Mouse (Mus musculus) kidney, adult 9 months (tissue): Measurements from ENCODE around the gene Gab2.
"Not testable (repeated sequence)": the region's sequence is repeated elsewhere in the genome, so short reads cannot be mapped to it uniquely, and the experiment has no call there.

ENCODE experiments used
- DNase-seq: peaks from one replicate; pipeline ENCODE4 v3.0.0; 2022

Gab2 gene

DNA sequence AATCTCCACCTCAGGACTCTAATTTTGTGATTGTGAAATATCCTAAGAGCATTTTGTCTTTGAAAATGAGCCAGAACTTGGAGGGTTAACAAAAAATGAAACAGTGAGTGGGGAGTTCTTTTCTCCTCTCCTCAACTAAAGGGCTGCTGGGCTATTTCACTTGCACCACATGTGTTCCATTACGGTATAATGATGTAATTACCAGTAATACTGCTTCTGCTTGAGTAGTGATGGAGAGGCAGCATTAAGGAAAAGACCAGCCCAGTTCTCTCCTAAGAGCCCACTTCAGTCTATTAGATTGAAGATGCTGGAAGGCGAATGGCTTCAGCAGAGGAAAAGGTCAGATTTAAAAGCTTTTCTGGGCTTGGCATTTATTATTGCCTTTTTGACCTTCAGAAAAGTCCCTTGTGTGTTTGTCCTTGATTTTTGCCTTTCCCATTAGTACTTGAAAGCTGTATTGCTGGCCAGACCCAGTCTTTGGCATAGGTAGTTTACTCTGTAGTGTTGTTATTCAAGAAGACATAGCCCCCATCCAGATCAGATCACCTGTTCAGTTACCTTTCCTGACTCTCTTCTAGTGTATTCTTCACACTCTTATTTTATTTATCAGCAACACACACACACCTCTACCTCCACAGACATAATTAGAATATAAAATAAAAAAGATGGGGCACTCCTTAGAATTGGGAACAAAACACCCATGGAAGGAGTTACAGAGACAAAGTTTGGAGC is 69.9 kb downstream of the Gab2 start:
- no peak for DNase-seq

DNA sequence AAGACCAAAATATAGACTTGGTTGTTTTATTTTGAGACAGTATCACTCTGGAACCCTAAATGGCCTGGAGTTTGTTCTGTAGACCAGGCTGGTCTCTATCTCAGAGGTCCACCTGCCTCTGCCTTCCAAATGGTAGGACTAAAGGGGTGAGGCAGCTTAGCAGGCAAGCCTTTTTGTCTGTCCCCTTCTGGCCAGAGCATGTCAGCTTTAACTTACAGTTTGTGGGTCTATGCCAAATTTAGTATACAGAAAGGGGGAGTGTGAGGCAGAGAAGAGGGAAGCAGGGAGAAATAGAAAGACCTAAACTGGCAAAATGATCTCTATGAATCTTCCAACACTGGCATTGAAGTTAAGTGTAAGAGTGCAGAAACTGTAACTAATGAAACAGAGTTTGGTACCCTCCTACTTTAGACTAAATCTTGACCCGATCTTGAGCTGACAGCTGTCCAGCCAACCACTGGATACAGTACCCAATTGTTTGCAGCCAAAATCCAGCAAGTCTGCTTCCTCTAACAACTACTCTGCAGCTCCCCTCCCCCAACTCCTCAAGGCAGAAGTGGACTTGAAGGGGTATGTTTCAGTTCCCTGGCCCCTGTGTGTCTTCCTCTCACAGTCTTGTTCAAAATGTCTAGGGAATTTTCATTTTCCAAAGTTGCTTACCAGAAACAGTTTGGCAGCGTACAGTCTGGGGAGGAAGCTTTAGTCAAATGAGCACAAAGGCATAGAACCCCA is 73.5 kb downstream of the Gab2 start:
- peak; percentile 20 for DNase-seq

DNA sequence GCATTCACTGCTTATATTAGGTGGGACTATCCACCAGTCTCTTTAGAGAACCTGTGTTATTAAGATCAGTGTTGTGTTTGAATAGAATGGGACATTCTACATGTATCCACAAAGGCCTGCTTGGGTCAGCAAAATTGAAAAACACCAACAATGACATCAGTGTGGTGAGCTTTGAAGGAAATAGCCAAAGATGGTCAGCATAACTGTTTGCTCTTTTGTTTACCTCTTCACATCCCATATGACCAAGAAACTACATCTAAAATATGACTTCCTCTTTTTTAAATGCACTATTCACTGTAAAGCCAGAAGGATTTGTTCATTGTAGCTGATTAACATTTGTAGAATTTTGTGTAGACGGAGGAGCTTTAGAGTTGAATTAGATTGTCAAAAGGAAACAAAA is 82.9 kb downstream of the Gab2 start:
- DNase-seq: no peak

DNA sequence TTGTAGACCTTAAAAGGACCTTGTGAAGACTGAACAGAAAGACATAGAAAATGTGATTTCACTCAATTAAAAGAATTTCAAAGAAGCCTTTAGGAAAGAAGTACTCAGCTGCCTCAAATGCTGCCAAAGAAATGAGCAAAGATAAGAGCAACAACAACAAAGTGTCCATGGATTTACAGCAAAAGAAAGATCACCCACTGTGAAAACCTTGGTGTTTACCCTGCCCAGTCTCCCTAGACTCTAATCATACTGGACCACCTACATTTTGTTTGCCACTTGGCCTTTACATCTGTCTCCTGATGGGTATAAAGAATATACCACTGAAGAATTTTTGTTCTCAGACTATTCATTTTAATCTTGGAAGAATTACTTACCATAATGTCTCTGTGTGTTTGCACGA is 89.7 kb downstream of the Gab2 start:
- no peak for DNase-seq

DNA sequence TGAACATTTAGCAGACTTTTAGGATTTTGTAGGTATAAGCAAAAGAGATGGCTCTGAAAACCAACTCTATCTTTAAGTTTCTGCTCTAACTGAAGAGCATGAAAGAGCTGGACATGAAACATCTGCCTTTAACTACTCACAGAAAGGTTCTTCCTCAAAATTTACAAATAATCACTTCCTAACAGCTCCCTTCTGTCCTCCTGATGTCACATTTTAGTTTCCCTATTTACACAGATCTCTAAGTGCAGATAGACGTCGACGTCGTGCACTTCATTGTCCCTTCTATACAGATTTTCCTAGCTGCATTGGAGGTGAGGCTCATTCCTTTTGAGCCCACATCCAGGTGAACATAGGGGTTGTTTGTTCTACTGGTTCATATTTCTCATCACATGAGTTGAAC is 90.3 kb downstream of the Gab2 start:
- no peak for DNase-seq

DNA sequence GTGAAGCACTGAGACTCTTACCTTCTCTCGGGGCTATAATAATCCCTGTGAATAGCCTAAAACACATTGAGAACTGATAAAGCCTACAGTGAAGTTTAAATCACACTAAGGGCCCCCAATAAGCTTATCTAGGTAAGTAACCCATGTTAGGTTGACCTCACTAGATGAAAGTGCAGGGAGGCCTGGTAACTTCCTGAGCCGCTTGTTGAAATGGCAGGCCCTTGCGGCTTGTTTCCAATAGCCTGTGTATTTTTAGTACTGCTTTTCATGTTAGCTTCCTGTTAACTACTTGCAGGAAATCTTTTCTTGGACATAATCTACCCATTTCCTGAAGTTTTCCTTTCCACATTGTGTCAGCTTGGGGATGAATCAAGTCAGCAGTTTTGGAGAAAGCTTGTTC is 90.7 kb downstream of the Gab2 start:
- DNase-seq: peak; percentile 44

DNA sequence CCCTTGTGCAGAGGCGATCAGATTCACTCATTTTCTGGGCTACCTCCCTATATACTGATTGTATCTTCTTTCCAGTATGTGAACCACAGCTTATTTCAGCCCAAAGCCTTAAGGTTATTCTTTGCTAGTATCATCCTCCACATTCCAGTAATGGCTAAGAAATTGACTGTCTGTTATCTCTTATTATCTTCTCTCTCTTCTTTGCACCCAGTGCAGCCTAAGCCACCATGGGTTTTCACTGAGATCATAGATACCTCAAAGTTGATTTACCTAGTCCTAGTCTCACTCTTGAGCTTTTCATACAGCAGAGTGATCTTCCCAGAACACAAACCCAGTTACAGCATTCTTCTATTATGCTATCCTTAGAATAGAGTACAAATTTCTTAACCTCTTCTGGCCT is 100.5 kb downstream of the Gab2 start:
- DNase-seq: no peak

DNA sequence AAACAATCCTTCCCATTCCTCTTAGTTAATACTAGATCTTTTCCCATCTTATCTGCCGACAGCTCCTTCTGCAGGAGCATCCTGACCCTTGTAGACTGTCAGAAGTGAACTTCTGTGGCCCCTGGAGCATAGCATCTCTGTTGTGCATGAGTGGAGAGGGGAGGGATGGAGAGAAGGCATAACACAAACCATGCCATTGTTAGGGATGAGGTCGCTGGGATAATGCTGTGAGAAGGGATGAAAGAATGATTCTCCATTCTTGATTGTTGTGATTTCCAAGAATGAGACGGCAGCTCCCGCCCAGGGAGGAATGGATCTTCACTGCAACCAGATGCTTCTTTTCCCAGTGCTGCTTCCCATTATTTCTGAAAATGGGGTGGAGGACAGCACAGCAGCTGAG is 102.0 kb downstream of the Gab2 start:
- DNase-seq: no peak

DNA sequence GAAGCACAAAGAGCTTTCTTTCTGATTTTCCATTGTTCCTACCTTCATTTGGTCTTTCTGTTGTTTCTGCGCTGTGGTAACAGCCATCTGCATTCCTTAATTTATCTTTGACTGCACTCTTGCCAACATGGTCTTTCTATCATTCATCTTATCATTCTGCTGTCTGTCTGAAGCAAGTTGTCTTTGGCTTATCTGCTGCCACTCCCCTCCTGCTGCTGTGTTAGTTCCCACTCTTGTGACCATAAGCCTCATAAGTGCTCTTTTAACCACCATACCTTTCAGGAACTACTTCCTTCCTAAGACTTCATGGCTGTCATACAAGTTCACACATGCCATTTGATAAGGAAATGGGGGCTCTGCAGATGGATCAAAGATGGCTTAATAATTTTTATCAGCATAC is 102.6 kb downstream of the Gab2 start:
- DNase-seq: no peak

DNA sequence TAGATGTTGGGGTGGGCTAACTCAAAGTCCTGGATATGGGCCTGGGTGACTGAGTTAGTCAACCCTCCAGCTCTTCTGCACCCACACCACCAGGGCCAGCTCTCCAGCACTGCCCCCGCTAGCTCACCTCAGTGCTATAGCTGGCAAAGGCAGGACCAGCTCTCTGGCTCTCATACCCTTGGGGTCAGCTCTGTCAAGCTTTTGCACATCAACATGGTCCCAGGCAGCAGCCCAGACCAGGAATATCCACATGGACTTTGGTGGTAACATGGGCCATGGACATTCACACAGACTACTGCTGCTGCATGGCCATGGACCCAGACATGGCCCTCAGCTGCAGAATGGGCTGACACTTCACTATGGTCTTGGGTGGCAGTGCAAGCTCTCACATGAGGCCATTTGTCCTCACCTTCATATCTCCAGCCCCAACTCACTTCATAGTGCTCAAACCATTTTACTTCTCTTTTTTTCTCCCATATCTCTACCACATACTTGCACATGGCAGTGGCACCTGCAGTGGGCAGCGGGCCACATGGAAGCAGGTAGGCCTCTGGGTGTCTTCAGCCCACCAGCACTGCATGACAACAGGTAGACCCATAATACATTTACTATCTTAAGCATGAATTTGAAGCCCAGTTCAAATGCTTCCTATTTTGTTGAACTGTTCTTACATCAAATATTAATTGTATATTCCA is 106.1 kb downstream of the Gab2 start:
- DNase-seq: no peak

DNA sequence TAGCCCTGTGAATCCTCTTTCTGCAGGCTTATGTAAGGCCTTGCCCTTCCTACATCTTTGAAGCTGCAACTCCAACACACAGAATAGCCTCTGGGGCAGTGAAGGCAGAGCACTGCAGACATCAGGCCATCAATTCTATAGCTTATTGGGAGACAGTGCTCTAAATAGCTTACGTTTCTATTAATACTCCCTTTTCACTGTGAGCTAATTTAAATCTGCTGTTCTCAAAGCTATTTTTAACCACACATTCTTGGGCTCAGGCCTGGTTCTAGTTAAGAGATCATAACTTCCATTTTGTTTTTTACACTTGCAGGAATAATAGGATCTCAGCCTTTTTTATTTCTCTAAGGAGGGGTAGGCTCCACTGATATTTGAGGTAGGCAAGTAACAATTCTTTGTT is 107.7 kb downstream of the Gab2 start:
- DNase-seq: no peak

DNA sequence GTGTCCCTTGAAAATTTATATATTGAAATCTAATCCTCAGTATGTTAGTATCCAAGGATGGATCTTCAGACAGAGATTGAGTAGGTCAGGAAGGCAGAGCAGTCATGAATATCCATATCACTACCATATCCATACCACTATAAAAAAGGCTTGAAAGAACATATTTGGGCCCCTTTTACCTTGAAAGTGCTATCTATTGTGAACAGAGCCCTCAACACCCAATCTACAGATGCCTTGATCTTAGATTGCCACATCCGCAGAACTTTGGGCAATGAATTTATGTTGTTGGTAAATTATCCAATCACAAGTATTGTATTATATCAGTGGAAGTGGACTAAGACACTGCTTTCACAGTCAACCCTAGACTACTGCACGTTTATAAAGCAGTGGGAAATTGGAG is 122.5 kb downstream of the Gab2 start:
- DNase-seq: no peak

DNA sequence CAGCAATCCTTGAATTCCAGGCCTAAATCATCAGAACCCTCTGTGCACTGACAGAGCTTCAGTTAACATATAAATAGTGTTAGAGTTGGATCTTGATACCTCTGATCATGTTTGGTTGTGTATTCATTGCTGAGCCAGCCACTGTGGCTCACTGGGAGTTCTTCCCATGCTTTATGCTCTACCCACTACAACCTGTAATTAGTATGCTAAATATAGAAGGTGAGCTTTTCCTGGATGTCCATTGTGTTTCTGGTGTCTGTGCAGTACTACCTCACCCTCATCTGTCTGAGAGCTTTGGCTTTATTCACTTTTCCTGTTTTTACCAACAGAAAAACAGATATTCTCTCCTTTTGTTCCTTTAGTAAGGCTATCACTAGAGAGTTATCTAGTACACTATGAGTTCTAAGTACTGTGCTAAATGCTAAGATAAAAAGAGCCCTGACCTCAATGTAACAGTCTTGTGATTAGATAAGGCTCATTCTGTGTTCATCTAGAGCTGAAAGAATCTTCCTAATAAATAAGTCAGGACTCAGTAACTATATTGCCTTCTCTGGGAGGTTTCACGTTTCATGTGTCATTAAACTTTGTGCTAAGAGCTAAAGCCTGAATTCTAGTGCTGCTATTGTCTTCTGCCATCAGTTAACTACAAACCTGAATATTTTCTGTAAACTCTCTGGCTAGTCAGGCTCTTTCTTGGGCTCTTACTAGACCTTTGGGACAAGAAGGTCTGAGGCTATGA is 127.6 kb downstream of the Gab2 start:
- peak; percentile 54 for DNase-seq

DNA sequence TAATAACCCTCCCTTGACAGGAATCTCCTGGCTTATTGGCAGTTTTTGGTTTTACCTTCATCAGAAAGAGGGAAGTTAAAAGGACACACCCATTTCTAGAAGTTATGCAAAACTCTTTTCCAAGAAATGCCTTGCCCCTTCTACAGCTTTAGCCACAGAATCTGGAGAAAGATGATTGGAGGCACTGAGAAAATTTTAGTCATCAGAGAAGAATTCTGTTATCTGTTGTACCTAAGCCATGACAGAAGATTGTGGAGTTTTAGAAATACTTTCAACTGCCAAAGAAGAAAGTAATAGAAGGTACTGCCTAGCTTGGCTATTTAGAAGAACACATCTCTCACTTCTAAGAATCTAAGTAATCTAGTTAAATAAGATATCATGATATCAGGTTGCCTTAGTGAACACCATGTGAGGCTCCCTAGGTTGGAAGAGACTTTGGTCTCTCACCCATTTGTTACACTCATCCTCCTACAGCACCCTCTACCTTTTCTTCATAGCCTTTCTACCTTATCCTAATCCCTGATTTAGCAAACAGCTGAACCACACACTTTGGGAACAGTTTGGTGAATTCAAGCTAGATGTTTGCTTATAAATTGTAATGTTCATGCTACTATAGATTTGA is 128.8 kb downstream of the Gab2 start:
- DNase-seq: no peak

DNA sequence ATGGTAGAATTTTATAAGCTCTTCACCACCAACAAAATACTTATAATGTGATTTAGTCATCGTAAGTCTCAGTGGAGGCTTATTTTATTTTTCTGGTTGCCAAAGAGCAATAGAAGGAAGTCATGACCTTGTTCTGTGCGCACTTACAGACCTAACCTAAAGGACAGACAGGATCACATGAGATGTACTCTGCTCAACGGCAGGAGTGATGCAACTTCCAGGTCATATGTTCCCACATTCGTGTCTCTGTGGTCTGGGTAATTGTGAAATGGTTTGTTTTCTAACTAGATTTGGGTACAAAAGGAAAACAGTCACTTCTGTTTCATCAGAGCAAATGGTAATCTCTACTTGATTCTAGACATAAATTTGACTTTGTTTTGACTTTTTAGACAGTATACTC is 129.7 kb downstream of the Gab2 start:
- DNase-seq: no peak

DNA sequence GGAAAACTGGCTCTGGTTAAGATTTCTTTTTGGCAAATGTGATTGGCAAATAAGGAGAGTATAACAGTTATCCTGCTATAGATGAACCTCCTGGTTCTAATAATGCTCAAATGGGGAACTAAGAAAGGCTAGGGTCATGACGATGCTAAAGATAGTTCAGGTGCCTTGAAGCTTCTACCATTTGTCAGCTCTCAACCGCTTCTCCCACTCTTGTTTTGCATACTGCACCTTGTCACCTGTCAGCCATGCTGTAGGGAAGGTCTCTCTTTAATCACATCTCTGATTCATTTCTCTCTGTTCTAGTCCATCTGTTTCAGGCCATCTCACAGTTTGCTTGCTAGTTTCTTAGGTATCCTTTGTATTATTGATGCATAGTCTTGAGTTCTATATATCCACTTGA is 142.4 kb downstream of the Gab2 start:
- no peak for DNase-seq

DNA sequence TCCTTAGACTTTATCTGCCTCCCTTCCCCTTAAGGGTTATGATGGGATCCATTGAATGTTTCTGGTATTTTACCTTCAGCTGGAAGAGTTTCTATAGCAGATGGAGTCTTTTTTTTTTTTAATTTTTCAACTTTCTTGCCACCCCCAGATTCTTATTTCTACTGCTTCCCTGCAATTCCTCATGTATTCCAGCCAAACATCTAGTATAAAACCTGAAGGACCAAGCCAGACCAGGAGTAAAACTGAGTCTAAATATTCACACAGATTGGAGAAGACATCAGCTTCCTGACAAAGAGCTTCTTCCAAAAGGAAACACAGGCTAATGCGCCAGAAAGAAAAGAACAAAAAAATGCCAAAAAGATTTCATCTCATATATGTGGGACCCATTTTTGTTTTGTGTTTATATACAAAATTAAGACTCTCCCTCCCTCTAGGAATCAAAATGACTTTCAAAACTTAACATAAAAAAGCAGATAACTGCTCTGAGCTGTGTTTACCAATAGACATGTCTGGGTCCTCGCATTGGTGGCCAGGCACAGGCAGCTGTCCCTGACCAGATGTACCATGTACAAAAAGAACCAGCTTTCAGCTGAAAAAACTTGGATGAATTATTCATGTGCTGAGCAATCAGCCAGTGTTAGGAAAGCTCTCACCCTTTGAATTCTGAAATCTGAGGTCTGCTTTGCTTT is 164.0 kb downstream of the Gab2 start:
- DNase-seq: no peak

DNA sequence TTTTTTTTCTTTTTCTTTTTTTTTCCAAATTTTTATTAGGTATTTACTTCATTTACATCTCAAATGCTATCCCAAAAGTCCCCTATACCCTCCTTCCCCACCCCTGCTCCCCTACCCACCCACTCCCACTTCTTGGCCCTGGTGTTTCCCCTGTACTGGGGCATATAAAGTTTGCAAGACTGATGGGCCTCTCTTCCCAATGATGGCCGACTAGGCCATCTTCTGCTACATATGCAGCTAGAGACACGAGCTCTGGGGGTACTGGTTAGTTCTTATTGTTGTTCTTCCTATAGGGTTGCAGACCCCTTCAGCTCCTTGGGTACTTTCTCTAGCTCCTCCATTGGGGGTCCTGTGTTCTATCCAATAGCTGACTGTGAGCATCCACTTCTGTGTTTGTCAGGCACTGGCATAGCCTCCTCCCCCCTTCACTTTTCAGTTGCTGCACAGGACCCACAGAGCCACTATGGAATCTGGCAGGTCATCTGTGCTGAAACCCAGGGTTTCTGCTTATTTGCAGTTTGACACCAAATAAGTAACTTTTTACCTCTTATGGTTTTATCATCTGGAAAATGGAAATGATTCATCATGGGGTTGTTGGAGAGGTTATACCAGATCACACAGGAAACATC is 164.7 kb downstream of the Gab2 start:
- not testable (repeated sequence) for DNase-seq

DNA sequence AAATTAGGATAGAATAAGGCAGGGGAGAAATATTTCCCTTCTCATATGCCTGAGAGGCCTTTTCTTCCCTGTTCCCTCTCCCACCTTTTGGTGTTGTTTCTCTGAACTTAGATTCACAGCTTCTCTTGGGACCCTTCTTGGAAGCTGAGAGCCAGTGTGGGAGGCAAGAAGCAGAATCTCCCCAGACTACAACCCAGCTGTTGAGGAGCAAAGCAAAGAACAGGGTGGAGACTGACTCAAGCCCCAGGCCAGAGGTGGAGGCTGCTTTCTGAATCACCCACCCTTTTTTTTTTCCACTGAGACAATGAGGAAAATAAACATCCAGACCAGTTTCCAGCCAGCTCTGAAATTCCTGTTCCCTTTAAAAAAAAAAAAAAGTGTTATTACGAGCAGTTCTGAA is 166.3 kb downstream of the Gab2 start:
- no peak for DNase-seq

DNA sequence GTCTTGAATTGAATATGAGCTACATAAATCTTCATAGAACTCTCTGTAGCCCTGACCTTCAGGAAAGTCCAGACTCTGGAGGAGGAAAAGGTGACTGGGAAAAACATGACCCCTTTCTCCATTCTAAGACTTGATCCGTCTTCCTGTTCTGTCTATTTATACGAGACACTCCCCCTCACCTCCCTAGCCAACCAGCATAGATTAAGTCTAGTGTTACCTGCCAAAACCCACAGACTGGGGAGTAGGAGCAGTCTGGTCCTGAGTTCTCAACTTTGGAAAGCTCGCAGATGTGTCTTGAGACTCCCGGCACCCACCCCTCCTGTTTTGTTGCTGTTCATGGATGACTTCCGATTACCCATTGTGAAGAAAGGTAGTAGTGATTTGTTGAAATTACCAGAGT is 166.8 kb downstream of the Gab2 start:
- peak; percentile 9 for DNase-seq

DNA sequence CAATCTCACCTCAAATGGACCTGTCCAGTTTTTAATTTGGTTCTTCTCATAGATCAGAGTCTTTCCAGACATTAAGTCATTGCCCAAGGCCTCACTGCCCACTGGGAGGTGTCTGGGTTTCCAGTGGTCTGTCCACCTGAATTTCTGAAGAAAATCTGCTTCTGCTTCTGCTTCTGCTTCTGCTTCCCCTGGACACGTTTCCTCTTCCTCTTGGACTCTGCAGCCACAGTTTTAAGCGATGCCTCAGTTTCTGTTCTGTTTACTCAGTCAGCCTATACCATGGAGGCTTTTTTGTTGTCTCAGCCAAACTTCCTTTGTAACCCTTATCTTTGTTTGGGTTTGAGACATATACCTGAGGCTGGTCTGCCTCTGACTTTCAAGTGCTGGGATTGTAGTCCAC is 170.3 kb downstream of the Gab2 start:
- no peak for DNase-seq

DNA sequence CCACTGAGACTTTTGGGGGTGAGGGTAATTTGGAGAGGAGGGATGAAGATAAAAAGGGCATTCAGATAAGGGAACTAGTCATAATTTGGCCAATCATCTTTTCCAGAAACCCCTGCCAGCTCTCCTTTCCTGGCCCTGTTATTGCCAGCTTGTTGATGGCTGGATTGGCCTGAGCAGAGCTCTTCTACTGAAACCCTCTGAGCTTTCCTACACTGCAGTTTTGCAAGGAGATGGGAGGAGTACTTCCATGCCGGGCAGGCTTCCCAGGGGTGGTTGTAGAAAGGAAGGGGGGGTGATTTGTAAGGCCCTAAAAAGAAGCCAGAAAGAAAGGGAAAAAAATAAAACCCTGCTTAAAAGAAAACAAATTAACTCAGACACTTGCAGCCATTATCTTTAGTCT is 181.2 kb downstream of the Gab2 start:
- DNase-seq: no peak
